Mouse (Mus musculus): Measurements from ENCODE around the gene St8sia2. TPM values are rescaled to one million over a fixed set of nuclear protein-coding genes. Genes with fewer than 3 reads are reported as not detected.

Gene St8sia2
- not detected for polyA plus RNA-seq (2012; fragmentation: generic; extraction: Trizol)

GRCm38 (mm10) chr7:74013601-74014175, at the start of gene St8sia2:
St8sia2 (minus strand) TSS chr7:74013690.

Data from C3H10T1/2 (cell line).